Mouse (Mus musculus): ENCODE results near the gene Ttll5. TPM values are rescaled to one million over a fixed set of nuclear protein-coding genes. Genes with fewer than 3 reads are reported as not detected.

The Ttll5 gene
- polyA plus RNA-seq, 1 experiment from 2014 or later: 17.7 TPM

DNA sequence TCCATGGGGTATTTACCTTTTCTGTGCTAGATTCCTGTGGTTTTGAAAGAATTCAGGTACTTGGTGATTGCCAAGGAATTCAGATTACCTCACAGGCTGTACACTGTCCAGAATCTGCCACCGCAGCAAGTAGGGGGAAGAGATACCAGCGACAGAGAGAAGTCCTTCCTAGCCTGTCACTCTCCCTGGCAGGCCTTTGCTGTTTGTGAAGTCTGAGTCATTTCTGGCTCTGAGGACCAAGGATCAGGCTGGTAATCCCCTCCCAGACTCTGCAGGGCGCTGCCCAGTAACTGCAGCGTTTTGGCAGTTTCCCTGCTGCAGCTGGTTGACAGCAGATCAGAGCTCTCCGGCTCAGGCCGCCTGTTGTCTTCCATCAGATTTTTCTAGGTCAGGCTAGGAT, 45.0 kb downstream of the Ttll5 start:
- no peak overlapping the region for H3K4me2 ChIP-seq (ENCODE audit: low read length)

GRCm38 (mm10) chr12:85879631-85880314, 55.3 kb downstream of the Ttll5 start:
- Histone ChIP-seq H3K9ac (ENCODE audit: low read length) (no peak overlapping the region), H3K27ac (ENCODE audit: low read depth) (peak overlapping the region; percentile 67), H3K4me3 (ENCODE audit: low read depth, low read length) (no peak overlapping the region), H3K4me1 (replicated peaks; ENCODE audit: control insufficient read depth, insufficient read depth, low read length) (peaks cover 9% of the 10 kb centered on the region; the same call in 1 of the 2 replicates), H3K9me3 (ENCODE audit: control insufficient read depth, low read length) (no peaks in the 10 kb centered on the region), H3K27me3 (replicated peaks; ENCODE audit: control insufficient read depth, insufficient read depth, low read length) (no peaks in the 10 kb centered on the region), H3K4me2 (ENCODE audit: low read length) (no peak overlapping the region), H3K36me3 (ENCODE audit: control insufficient read depth, insufficient read depth, low read length) (peaks cover 6% of the 10 kb centered on the region)
- 61% methylated on average over 8 of the region's 8 CpGs for WGBS
- peak; percentile 43; the same call in 1 of the 2 replicates for ATAC-seq (replicated peaks; ENCODE audit: low FRiP score, low TSS enrichment, low read depth)
- no peak for DNase-seq (ENCODE audit: low spot score)

More for the DNA sequence above, 45.0 kb downstream of the Ttll5 start:
- Histone ChIP-seq H3K9ac (ENCODE audit: low read length) (no peak overlapping the region), H3K36me3 (ENCODE audit: control insufficient read depth, insufficient read depth, low read length) (no peaks in the 10 kb centered on the region), H3K27me3 (replicated peaks; ENCODE audit: control insufficient read depth, insufficient read depth, low read length) (no peaks in the 10 kb centered on the region), H3K9me3 (ENCODE audit: control insufficient read depth, low read length) (no peaks in the 10 kb centered on the region), H3K4me3 (ENCODE audit: low read depth, low read length) (no peak overlapping the region), H3K27ac (ENCODE audit: low read depth) (no peak overlapping the region), H3K4me1 (replicated peaks; ENCODE audit: control insufficient read depth, insufficient read depth, low read length) (0 out of 2 replicates have a peak, but pooled peaks cover 3% of the 10 kb centered on the region)
- ATAC-seq (replicated peaks; ENCODE audit: low FRiP score, low TSS enrichment, low read depth): no peak
- DNase-seq (ENCODE audit: low spot score): no peak
- WGBS: 50% methylated on average over 6 of the region's 6 CpGs

DNA sequence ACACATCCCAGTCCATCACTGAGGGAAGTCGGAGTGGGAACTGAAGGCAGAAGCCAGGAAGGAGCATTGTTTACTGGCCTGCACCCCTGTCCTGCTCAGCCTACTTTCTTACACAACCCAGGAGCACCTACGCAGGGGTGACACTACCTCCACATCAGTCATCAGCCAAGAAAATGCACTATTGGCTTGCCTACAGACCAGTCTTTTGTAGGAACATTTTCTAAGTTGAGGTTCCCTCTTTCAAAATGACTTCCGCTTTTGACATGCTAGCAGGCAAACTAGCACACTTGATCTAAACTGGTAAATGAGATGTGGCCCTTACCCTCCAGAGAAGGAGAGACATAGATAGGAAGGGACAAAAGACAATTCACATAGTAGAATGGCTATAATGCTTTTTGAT, 60.6 kb downstream of the Ttll5 start:
- H3K27me3 ChIP-seq (replicated peaks; ENCODE audit: control insufficient read depth, insufficient read depth, low read length): no peaks in the 10 kb centered on the region
- ATAC-seq (replicated peaks; ENCODE audit: low FRiP score, low TSS enrichment, low read depth) (no peak), DNase-seq (ENCODE audit: low spot score) (no peak)
- H3K36me3 ChIP-seq (ENCODE audit: control insufficient read depth, insufficient read depth, low read length): no peaks in the 10 kb centered on the region
- H3K4me2 ChIP-seq (ENCODE audit: low read length): no peak overlapping the region
- peaks cover 4% of the 10 kb centered on the region; the same call in 1 of the 2 replicates for H3K4me1 ChIP-seq (replicated peaks; ENCODE audit: control insufficient read depth, insufficient read depth, low read length)
- H3K27ac ChIP-seq (ENCODE audit: low read depth): no peak overlapping the region
- no peaks in the 10 kb centered on the region for H3K9me3 ChIP-seq (ENCODE audit: control insufficient read depth, low read length)
- 92% methylated on average over 3 of the region's 3 CpGs for WGBS
- no peak overlapping the region for H3K9ac ChIP-seq (ENCODE audit: low read length)
- no peak overlapping the region for H3K4me3 ChIP-seq (ENCODE audit: low read depth, low read length)

DNA sequence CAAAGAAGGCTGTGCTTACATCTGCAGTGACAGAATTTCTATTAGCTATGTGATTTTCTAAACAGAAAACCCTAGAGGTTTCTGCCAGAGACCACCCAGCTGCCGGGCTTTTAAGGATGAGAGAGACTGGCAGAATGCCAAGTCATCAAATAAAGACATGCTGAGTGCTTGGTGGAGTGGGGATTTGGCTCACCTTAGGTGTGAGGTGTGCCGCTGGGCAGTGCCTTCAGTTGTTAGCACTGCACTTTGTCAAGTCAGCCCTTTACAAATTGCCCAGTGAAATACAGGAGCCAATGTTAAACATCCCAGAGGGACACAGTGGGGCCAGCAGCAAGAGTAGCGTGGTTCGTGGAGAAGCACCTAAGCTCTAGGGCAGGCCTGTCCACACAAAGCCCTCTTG, 65.6 kb downstream of the Ttll5 start:
- DNase-seq (ENCODE audit: low spot score): peak; percentile 52
- no peak overlapping the region for H3K4me3 ChIP-seq (ENCODE audit: low read depth, low read length)
- WGBS: 35% methylated on average over 4 of the region's 4 CpGs

GRCm38 (mm10) chr12:85903986-85904385, 79.5 kb downstream of the Ttll5 start:
- no peak overlapping the region for H3K4me3 ChIP-seq (ENCODE audit: low read depth, low read length)
- H3K4me1 ChIP-seq (replicated peaks; ENCODE audit: control insufficient read depth, insufficient read depth, low read length): no peaks in the 10 kb centered on the region
- no peaks in the 10 kb centered on the region for H3K9me3 ChIP-seq (ENCODE audit: control insufficient read depth, low read length)
- no peak for DNase-seq (ENCODE audit: low spot score)
- WGBS: 83% methylated on average over 6 of the region's 6 CpGs
- H3K9ac ChIP-seq (ENCODE audit: low read length): no peak overlapping the region
- H3K4me2 ChIP-seq (ENCODE audit: low read length): no peak overlapping the region
- H3K36me3 ChIP-seq (ENCODE audit: control insufficient read depth, insufficient read depth, low read length): no peaks in the 10 kb centered on the region
- H3K27ac ChIP-seq (ENCODE audit: low read depth): no peak overlapping the region
- no peak for ATAC-seq (replicated peaks; ENCODE audit: low FRiP score, low TSS enrichment, low read depth)
- H3K27me3 ChIP-seq (replicated peaks; ENCODE audit: control insufficient read depth, insufficient read depth, low read length): no peaks in the 10 kb centered on the region

More for the DNA sequence above, 65.6 kb downstream of the Ttll5 start:
- H3K27me3 ChIP-seq (replicated peaks; ENCODE audit: control insufficient read depth, insufficient read depth, low read length): no peaks in the 10 kb centered on the region
- ATAC-seq (replicated peaks; ENCODE audit: low FRiP score, low TSS enrichment, low read depth): no peak
- H3K4me2 ChIP-seq (ENCODE audit: low read length): no peak overlapping the region
- 0 out of 2 replicates have a peak, but pooled peaks cover 4% of the 10 kb centered on the region for H3K36me3 ChIP-seq (ENCODE audit: control insufficient read depth, insufficient read depth, low read length)
- H3K4me1 ChIP-seq (replicated peaks; ENCODE audit: control insufficient read depth, insufficient read depth, low read length): peaks cover 4% of the 10 kb centered on the region; the same call in 1 of the 2 replicates
- H3K9me3 ChIP-seq (ENCODE audit: control insufficient read depth, low read length): no peaks in the 10 kb centered on the region
- no peak overlapping the region for H3K9ac ChIP-seq (ENCODE audit: low read length)
- H3K27ac ChIP-seq (ENCODE audit: low read depth): 0 out of 2 replicates have a peak overlapping the region, but pooled peaks have one; percentile 18

GRCm38 (mm10) chr12:85905666-85906065, 81.2 kb downstream of the Ttll5 start:
- Histone ChIP-seq H3K36me3 (ENCODE audit: control insufficient read depth, insufficient read depth, low read length) (no peaks in the 10 kb centered on the region), H3K4me3 (ENCODE audit: low read depth, low read length) (no peak overlapping the region), H3K4me1 (replicated peaks; ENCODE audit: control insufficient read depth, insufficient read depth, low read length) (no peaks in the 10 kb centered on the region), H3K27ac (ENCODE audit: low read depth) (no peak overlapping the region), H3K27me3 (replicated peaks; ENCODE audit: control insufficient read depth, insufficient read depth, low read length) (no peaks in the 10 kb centered on the region), H3K9me3 (ENCODE audit: control insufficient read depth, low read length) (no peaks in the 10 kb centered on the region), H3K9ac (ENCODE audit: low read length) (no peak overlapping the region), H3K4me2 (ENCODE audit: low read length) (no peak overlapping the region)
- DNase-seq (ENCODE audit: low spot score) (no peak), ATAC-seq (replicated peaks; ENCODE audit: low FRiP score, low TSS enrichment, low read depth) (no peak)
- WGBS: 91% methylated on average over 2 of the region's 2 CpGs

DNA sequence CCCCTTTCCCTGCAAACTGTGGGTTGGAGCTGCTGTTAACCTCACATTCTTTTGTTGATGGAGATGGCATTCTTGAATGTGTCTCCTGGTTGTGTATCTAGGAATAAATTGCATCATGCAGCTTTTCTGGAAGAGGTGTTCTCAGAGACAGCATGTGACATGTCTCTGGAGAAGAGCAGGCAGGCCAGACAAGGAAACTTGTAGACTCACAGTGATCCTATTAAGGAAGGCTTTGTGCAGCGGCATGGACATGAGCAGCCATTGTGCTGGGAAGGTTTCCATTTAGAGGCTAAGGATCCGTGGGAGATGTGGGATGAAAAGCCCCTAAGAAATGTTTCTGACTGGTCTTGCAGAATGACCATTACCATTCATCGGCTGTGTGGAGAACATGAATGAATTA, 83.4 kb downstream of the Ttll5 start:
- Histone ChIP-seq H3K4me1 (replicated peaks; ENCODE audit: control insufficient read depth, insufficient read depth, low read length) (peaks cover 3% of the 10 kb centered on the region; the same call in 1 of the 2 replicates), H3K9me3 (ENCODE audit: control insufficient read depth, low read length) (no peaks in the 10 kb centered on the region), H3K9ac (ENCODE audit: low read length) (no peak overlapping the region), H3K27ac (ENCODE audit: low read depth) (no peak overlapping the region), H3K27me3 (replicated peaks; ENCODE audit: control insufficient read depth, insufficient read depth, low read length) (no peaks in the 10 kb centered on the region), H3K4me2 (ENCODE audit: low read length) (no peak overlapping the region), H3K4me3 (ENCODE audit: low read depth, low read length) (no peak overlapping the region), H3K36me3 (ENCODE audit: control insufficient read depth, insufficient read depth, low read length) (no peaks in the 10 kb centered on the region)
- DNase-seq (ENCODE audit: low spot score) (no peak), ATAC-seq (replicated peaks; ENCODE audit: low FRiP score, low TSS enrichment, low read depth) (no peak)
- 81% methylated on average over 3 of the region's 3 CpGs for WGBS

DNA sequence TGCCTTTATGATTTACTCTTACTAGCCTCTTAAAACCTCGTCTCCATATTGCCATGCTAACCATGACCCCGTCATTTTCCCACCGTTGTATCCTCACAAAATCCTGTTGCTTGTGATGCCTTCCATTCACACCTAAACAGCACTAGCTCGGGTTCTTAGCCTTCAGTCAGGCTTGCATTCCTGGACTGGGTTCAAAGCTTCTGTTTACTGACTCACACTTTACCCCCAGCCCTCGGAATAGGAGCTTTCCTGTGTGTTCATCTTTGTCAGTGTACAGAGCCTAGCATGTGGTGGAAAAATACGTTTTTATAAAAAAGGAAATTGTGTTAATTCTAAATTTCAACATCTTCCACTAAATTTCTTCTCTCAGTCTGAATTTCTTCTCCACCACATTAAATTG, 86.4 kb downstream of the Ttll5 start:
- Histone ChIP-seq H3K4me3 (ENCODE audit: low read depth, low read length) (no peak overlapping the region), H3K27me3 (replicated peaks; ENCODE audit: control insufficient read depth, insufficient read depth, low read length) (no peaks in the 10 kb centered on the region), H3K9ac (ENCODE audit: low read length) (no peak overlapping the region), H3K4me1 (replicated peaks; ENCODE audit: control insufficient read depth, insufficient read depth, low read length) (peaks cover 3% of the 10 kb centered on the region; the same call in 1 of the 2 replicates), H3K9me3 (ENCODE audit: control insufficient read depth, low read length) (no peaks in the 10 kb centered on the region), H3K36me3 (ENCODE audit: control insufficient read depth, insufficient read depth, low read length) (0 out of 2 replicates have a peak, but pooled peaks cover 5% of the 10 kb centered on the region), H3K27ac (ENCODE audit: low read depth) (no peak overlapping the region), H3K4me2 (ENCODE audit: low read length) (no peak overlapping the region)
- no peak for ATAC-seq (replicated peaks; ENCODE audit: low FRiP score, low TSS enrichment, low read depth)
- no peak for DNase-seq (ENCODE audit: low spot score)
- 69% methylated on average over 6 of the region's 6 CpGs for WGBS
